Mouse (Mus musculus): ENCODE results near the gene Sestd1. TPM values are rescaled to one million over a fixed set of nuclear protein-coding genes. Genes with fewer than 3 reads are reported as not detected.

Sestd1 gene
- polyA plus RNA-seq, 1 experiment = 0.04 TPM

GRCm38 (mm10) chr2:77238607-77239006 lies 41.8 kb downstream of the Sestd1 start:
- H3K4me3 ChIP-seq (replicated peaks) = no peak overlapping the region
- no peaks in the 10 kb centered on the region for H3K36me3 ChIP-seq (replicated peaks; ENCODE audit: low read length)
- H3K27me3 ChIP-seq (replicated peaks) = no peaks in the 10 kb centered on the region
- H3K9me3 ChIP-seq = no peaks in the 10 kb centered on the region
- TF ChIP-seq GATA1 (IDR thresholded peaks at IDR 0.05; ENCODE audit: borderline replicate concordance, low read length) (no peak), FLI1 (IDR thresholded peaks at IDR 0.05; ENCODE audit: low read length) (no peak)
- no peaks in the 10 kb centered on the region for H3K4me1 ChIP-seq

GRCm38 (mm10) chr2:77238046-77238445 lies 42.3 kb downstream of the Sestd1 start:
- Histone ChIP-seq H3K36me3 (replicated peaks; ENCODE audit: low read length) (no peaks in the 10 kb centered on the region), H3K4me3 (replicated peaks) (no peak overlapping the region), H3K9me3 (no peaks in the 10 kb centered on the region), H3K4me1 (no peaks in the 10 kb centered on the region), H3K27me3 (replicated peaks) (no peaks in the 10 kb centered on the region)
- TF ChIP-seq FLI1 (IDR thresholded peaks at IDR 0.05; ENCODE audit: low read length) = no peak
- no peak for TF ChIP-seq GATA1 (IDR thresholded peaks at IDR 0.05; ENCODE audit: borderline replicate concordance, low read length)

DNA sequence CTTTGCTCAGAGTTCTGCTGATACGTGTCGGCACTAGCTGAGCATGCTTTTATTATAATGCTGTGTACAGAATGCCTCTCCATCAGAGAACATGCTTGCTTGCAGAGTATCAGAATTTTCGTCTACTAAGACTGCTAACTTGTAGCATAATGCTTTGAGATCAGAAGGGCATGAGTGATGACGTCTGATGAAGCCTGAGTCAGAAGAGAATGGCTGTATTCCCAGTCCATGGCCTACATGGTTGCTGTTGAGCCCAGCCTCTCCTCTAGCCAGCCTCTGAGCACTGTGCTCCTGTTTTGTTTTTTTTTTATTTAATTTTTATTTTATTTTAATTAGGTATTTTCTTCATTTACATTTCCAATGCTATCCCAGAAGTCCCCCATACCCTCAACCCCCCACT lies 43.5 kb downstream of the Sestd1 start:
- Histone ChIP-seq H3K27me3 (replicated peaks) (no peaks in the 10 kb centered on the region), H3K36me3 (replicated peaks; ENCODE audit: low read length) (no peaks in the 10 kb centered on the region)

DNA sequence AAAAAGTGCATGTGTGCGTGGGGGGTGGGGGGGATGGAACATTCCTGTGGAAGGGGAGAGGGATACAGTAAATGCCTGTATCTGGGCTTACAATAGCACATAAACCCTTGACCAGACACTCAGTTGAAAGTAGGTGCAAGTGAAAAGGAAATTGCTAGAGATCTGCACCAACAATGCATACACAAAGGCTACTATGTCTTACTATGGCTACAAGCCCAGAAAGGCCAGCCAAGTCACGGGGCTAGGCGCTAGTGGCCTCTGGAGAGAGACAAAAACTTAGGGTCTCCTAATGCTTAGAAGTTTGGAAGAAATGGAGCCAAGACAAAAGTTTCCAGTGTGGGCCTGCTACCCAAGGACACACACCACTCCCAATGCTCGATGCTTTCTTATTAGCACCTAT lies 44.5 kb downstream of the Sestd1 start:
- Histone ChIP-seq H3K27me3 (replicated peaks) (no peaks in the 10 kb centered on the region), H3K4me1 (no peaks in the 10 kb centered on the region), H3K4me3 (replicated peaks) (no peak overlapping the region), H3K9me3 (0 out of 2 replicates have a peak, but pooled peaks cover 3% of the 10 kb centered on the region), H3K36me3 (replicated peaks; ENCODE audit: low read length) (no peaks in the 10 kb centered on the region)
- TF ChIP-seq GATA1 (IDR thresholded peaks at IDR 0.05; ENCODE audit: borderline replicate concordance, low read length) (no peak), FLI1 (IDR thresholded peaks at IDR 0.05; ENCODE audit: low read length) (no peak)

More for the DNA sequence above, 43.5 kb downstream of the Sestd1 start:
- TF ChIP-seq GATA1 (IDR thresholded peaks at IDR 0.05; ENCODE audit: borderline replicate concordance, low read length) = no peak
- TF ChIP-seq FLI1 (IDR thresholded peaks at IDR 0.05; ENCODE audit: low read length) = no peak
- Histone ChIP-seq H3K4me3 (replicated peaks) (no peak overlapping the region), H3K9me3 (no peaks in the 10 kb centered on the region), H3K4me1 (no peaks in the 10 kb centered on the region)

DNA sequence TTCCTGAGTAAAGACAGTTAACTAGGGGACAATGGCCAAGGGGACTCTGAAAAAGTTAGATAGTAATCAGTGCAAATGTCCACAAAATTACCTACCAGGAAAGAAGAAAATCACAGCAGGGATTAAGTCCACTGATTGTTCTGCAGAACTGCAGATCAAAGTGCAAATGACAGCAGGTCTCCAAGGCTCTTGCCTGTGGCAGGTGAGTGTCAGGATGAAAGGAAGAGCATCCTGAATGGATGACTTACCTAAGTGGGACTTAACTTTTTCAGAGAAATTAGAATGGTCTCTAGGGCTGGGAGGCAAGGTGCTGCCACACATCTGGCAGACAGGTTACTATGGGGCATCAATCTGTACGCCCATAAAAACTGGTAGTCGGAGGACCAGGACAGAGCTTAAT lies 47.8 kb downstream of the Sestd1 start:
- Histone ChIP-seq H3K9me3 (0 out of 2 replicates have a peak, but pooled peaks cover 3% of the 10 kb centered on the region), H3K4me1 (no peaks in the 10 kb centered on the region)

DNA sequence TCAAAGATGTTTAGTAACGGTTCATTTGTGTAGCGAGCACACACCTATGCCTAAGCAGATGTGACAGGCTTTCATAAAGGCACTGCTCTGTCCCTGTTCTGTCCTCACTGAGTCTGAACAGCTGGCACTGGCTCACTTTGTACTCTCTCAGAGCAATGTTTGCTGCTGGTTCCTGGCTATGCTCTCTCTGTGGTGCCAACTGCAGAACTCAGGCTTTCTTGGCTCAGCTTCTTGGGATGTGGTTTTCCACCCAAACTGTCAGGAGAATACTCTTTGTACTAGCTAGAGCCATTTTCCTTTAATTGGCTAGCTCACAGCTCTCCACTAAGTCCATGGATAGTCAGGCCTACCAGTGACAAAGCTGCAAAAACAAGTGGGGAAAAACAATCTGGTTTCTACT lies 59.4 kb downstream of the Sestd1 start:
- H3K9me3 ChIP-seq = no peaks in the 10 kb centered on the region
- no peak overlapping the region for H3K4me3 ChIP-seq (replicated peaks)
- H3K36me3 ChIP-seq (replicated peaks; ENCODE audit: low read length) = no peaks in the 10 kb centered on the region
- no peaks in the 10 kb centered on the region for H3K27me3 ChIP-seq (replicated peaks)
- H3K4me1 ChIP-seq = no peaks in the 10 kb centered on the region
- TF ChIP-seq GATA1 (IDR thresholded peaks at IDR 0.05; ENCODE audit: borderline replicate concordance, low read length) (no peak), FLI1 (IDR thresholded peaks at IDR 0.05; ENCODE audit: low read length) (no peak)

More for the DNA sequence above, 47.8 kb downstream of the Sestd1 start:
- Histone ChIP-seq H3K4me3 (replicated peaks) (no peak overlapping the region), H3K36me3 (replicated peaks; ENCODE audit: low read length) (no peaks in the 10 kb centered on the region), H3K27me3 (replicated peaks) (no peaks in the 10 kb centered on the region)
- TF ChIP-seq FLI1 (IDR thresholded peaks at IDR 0.05; ENCODE audit: low read length) (no peak), GATA1 (IDR thresholded peaks at IDR 0.05; ENCODE audit: borderline replicate concordance, low read length) (no peak)

- H3K4me1 ChIP-seq = no peaks in the 10 kb centered on the region
- H3K9me3 ChIP-seq = no peaks in the 10 kb centered on the region
- no peak for TF ChIP-seq GATA1 (IDR thresholded peaks at IDR 0.05; ENCODE audit: borderline replicate concordance, low read length)
- no peak for TF ChIP-seq FLI1 (IDR thresholded peaks at IDR 0.05; ENCODE audit: low read length)
- H3K4me3 ChIP-seq (replicated peaks) = no peak overlapping the region
- H3K36me3 ChIP-seq (replicated peaks; ENCODE audit: low read length) = no peaks in the 10 kb centered on the region
- H3K27me3 ChIP-seq (replicated peaks) = no peaks in the 10 kb centered on the region
These were observed 67.5 kb downstream of the Sestd1 start for GRCm38 (mm10) chr2:77212885-77213284.

DNA sequence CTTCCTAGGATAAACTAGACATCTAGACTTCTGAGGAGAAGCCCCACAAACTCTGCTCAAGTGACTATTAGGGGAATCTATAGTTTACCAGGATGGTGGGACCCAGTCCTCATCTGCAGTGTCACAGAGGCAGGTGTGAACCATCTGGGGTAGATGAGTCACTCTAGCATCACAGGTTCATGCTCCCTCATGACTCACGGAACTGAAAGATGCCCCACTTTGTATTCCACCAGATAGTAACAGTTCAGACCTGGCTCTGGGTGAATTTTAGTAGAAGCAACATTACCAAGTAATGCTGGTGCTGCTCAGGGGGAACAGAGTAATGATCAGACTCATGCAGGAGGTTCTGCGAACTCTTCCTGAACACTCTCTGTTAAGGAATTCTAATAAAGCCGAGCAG lies 73.4 kb downstream of the Sestd1 start:
- no peaks in the 10 kb centered on the region for H3K4me1 ChIP-seq
- TF ChIP-seq FLI1 (IDR thresholded peaks at IDR 0.05; ENCODE audit: low read length) (no peak), GATA1 (IDR thresholded peaks at IDR 0.05; ENCODE audit: borderline replicate concordance, low read length) (no peak)
- H3K27me3 ChIP-seq (replicated peaks) = no peaks in the 10 kb centered on the region
- H3K4me3 ChIP-seq (replicated peaks) = no peak overlapping the region
- no peaks in the 10 kb centered on the region for H3K36me3 ChIP-seq (replicated peaks; ENCODE audit: low read length)
- no peaks in the 10 kb centered on the region for H3K9me3 ChIP-seq

GRCm38 (mm10) chr2:77203916-77204315 lies 76.5 kb downstream of the Sestd1 start:
- no peaks in the 10 kb centered on the region for H3K9me3 ChIP-seq
- H3K27me3 ChIP-seq (replicated peaks) = no peaks in the 10 kb centered on the region
- no peaks in the 10 kb centered on the region for H3K36me3 ChIP-seq (replicated peaks; ENCODE audit: low read length)
- TF ChIP-seq FLI1 (IDR thresholded peaks at IDR 0.05; ENCODE audit: low read length) (no peak), GATA1 (IDR thresholded peaks at IDR 0.05; ENCODE audit: borderline replicate concordance, low read length) (no peak)
- H3K4me3 ChIP-seq (replicated peaks) = no peak overlapping the region
- no peaks in the 10 kb centered on the region for H3K4me1 ChIP-seq

- H3K36me3 ChIP-seq (replicated peaks; ENCODE audit: low read length) = no peaks in the 10 kb centered on the region
- no peaks in the 10 kb centered on the region for H3K4me1 ChIP-seq
- H3K9me3 ChIP-seq = no peaks in the 10 kb centered on the region
- H3K4me3 ChIP-seq (replicated peaks) = no peak overlapping the region
- no peaks in the 10 kb centered on the region for H3K27me3 ChIP-seq (replicated peaks)
- TF ChIP-seq FLI1 (IDR thresholded peaks at IDR 0.05; ENCODE audit: low read length) (no peak), GATA1 (IDR thresholded peaks at IDR 0.05; ENCODE audit: borderline replicate concordance, low read length) (no peak)
These were observed 78.5 kb downstream of the Sestd1 start for GRCm38 (mm10) chr2:77201900-77202299.
